In the genomic region with DNA sequence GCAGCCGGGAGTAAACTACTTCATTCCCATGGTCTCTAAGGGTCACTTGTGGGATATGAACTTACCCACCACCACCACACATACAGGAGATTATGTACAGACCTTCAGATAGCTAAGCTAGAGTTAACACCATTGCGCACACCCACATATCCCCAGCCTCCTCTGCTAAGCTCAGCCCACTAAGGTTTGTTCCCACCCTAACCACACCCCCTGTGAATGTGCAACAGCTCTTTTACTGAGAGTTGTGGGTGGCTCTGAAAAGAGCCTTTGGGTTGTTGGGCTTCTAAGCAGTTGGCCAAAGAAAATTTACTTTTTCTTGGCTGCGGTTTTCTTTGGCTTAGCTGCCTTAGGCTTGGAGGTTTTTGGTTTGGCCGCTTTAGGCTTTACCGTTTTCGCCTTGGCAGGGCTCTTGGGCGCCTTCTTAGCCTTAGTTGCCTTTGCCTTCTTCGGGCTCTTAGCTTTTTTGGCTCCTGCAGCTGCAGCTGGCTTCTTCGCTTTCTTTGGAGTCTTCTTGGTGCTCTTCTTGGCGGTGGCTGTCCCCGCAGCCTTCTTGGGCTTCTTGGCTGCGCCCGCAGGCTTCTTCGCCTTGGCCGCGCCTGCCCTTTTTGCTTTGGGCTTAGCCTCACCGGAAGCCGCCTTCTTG, we compare ENCODE assay signal across 8 mouse cellular contexts. TPM values are rescaled to one million over a fixed set of nuclear protein-coding genes. Genes with fewer than 3 reads are reported as not detected.
A peak's percentile ranks its signal among the peaks of the same experiment; 100 is the strongest.
DNase-seq lines count a peak whose midpoint lies in the region; ATAC-seq and TF ChIP-seq lines count a peak whose summit lies in the region.

No protein-coding gene starts in this region.

- H3K9ac ChIP-seq in heart, embryonic 12.5 days, result peak overlapping the region; percentile 96
- peak overlapping the region; percentile 97 for H3K9ac ChIP-seq in liver, embryonic 12.5 days
- peak overlapping the region; percentile 75 for H3K9ac ChIP-seq in stomach, embryonic 14.5 days (replicated peaks; ENCODE audit: low read depth, low read length)

- ATAC-seq in erythroid progenitor cell, adult 5-6 weeks (replicated peaks; ENCODE audit: low FRiP score, poor library complexity, severe bottlenecking), result peak; percentile 75
- ATAC-seq in heart, embryonic 12.5 days (ENCODE audit: insufficient number of reproducible peaks, low FRiP score), result peak; percentile 86
- ATAC-seq in liver, embryonic 12.5 days, result peak; percentile 84
- ATAC-seq in stomach, embryonic 14.5 days (ENCODE audit: insufficient number of reproducible peaks, insufficient read depth, low FRiP score, low read depth), result peak; percentile 83

- peak overlapping the region; percentile 79 for H3ac ChIP-seq in C2C12 (ENCODE audit: control insufficient read depth, insufficient read length, low read depth)

- H3K79me2 ChIP-seq in C2C12 (ENCODE audit: control insufficient read depth, insufficient read depth), result peaks cover 4% of the 10 kb centered on the region

- peaks cover 1% of the 10 kb centered on the region; the same call in 1 of the 2 replicates for H3K4me1 ChIP-seq in bone marrow, adult 2 months (ENCODE audit: control insufficient read depth, insufficient read depth, low read length)
- peaks cover 12% of the 10 kb centered on the region for H3K4me1 ChIP-seq in heart, embryonic 12.5 days (replicated peaks)
- H3K4me1 ChIP-seq in liver, embryonic 12.5 days, result peaks cover 28% of the 10 kb centered on the region
- H3K4me1 ChIP-seq in stomach, embryonic 14.5 days (ENCODE audit: control insufficient read depth, insufficient read depth, low read length), result 0 out of 2 replicates have a peak, but pooled peaks cover 6% of the 10 kb centered on the region

- no peak for TF ChIP-seq CTCF in C2C12 (IDR thresholded peaks at IDR 0.05; ENCODE audit: control insufficient read depth, insufficient read depth, insufficient read length)
- TF ChIP-seq CTCF in bone marrow, adult 2 months (IDR thresholded peaks at IDR 0.05; ENCODE audit: control insufficient read depth, insufficient read depth, low read length), result no peak

- peak; percentile 76 for DNase-seq in kidney, postnatal 10 days
- DNase-seq in naive thymus-derived CD4-positive, alpha-beta T cell, adult 2 months (ENCODE audit: low read depth), result peak; percentile 90

- peak overlapping the region; percentile 65 for H3K4me3 ChIP-seq in C2C12 (ENCODE audit: insufficient read depth, poor library complexity, severe bottlenecking)
- H3K4me3 ChIP-seq in bone marrow, adult 2 months (replicated peaks; ENCODE audit: control insufficient read depth, low read depth, low read length), result peak overlapping the region; percentile 76
- peak overlapping the region; percentile 74 for H3K4me3 ChIP-seq in heart, embryonic 12.5 days
- peak overlapping the region; percentile 72 for H3K4me3 ChIP-seq in liver, embryonic 12.5 days
- H3K4me3 ChIP-seq in stomach, embryonic 14.5 days (ENCODE audit: low read depth, low read length), result peak overlapping the region; percentile 57

- peak overlapping the region; percentile 98 for H3K4me2 ChIP-seq in heart, embryonic 12.5 days
- peak overlapping the region; percentile 90 for H3K4me2 ChIP-seq in liver, embryonic 12.5 days
- peak overlapping the region; percentile 74 for H3K4me2 ChIP-seq in stomach, embryonic 14.5 days (replicated peaks; ENCODE audit: low read depth, low read length)

- H3K27me3 ChIP-seq in C2C12 (ENCODE audit: control insufficient read depth, insufficient read depth, insufficient read length), result no peaks in the 10 kb centered on the region
- H3K27me3 ChIP-seq in heart, embryonic 12.5 days (replicated peaks), result no peaks in the 10 kb centered on the region
- H3K27me3 ChIP-seq in liver, embryonic 12.5 days (replicated peaks), result peaks cover 8% of the 10 kb centered on the region; the same call in 1 of the 2 replicates
- no peaks in the 10 kb centered on the region for H3K27me3 ChIP-seq in stomach, embryonic 14.5 days (ENCODE audit: control insufficient read depth, insufficient read depth, low read length)

- H3K27ac ChIP-seq in bone marrow, adult 2 months (ENCODE audit: control insufficient read depth, insufficient read depth, low read depth, low read length, poor library complexity), result peak overlapping the region; percentile 99
- H3K27ac ChIP-seq in heart, embryonic 12.5 days (ENCODE audit: poor library complexity, severe bottlenecking), result peak overlapping the region; percentile 98
- peak overlapping the region; percentile 100 for H3K27ac ChIP-seq in liver, embryonic 12.5 days
- peak overlapping the region; percentile 97 for H3K27ac ChIP-seq in stomach, embryonic 14.5 days (ENCODE audit: low read length)

- H3K36me3 ChIP-seq in C2C12 (ENCODE audit: control insufficient read depth, insufficient read depth), result no peaks in the 10 kb centered on the region
- no peaks in the 10 kb centered on the region for H3K36me3 ChIP-seq in heart, embryonic 12.5 days
- H3K36me3 ChIP-seq in liver, embryonic 12.5 days, result no peaks in the 10 kb centered on the region
- H3K36me3 ChIP-seq in stomach, embryonic 14.5 days (ENCODE audit: control insufficient read depth, insufficient read depth, low read length), result no peaks in the 10 kb centered on the region

- under 1% methylated on average over 18 of the region's 18 CpGs for WGBS in bone marrow, adult 2 months
- under 1% methylated on average over 18 of the region's 18 CpGs for WGBS in heart, embryonic 12.5 days
- WGBS in liver, embryonic 12.5 days (ENCODE audit: insufficient replicate concordance), result under 1% methylated on average over 18 of the region's 18 CpGs
- WGBS in stomach, embryonic 14.5 days, result under 1% methylated on average over 18 of the region's 18 CpGs

- H3K79me3 ChIP-seq in C2C12 (ENCODE audit: low read depth), result no peaks in the 10 kb centered on the region

- H3K9me3 ChIP-seq in heart, embryonic 12.5 days (replicated peaks), result no peaks in the 10 kb centered on the region
- H3K9me3 ChIP-seq in liver, embryonic 12.5 days (replicated peaks), result no peaks in the 10 kb centered on the region
- H3K9me3 ChIP-seq in stomach, embryonic 14.5 days (ENCODE audit: control insufficient read depth, low read depth, low read length), result no peaks in the 10 kb centered on the region

- peak; percentile 78 for TF ChIP-seq POLR2A in bone marrow, adult 2 months (IDR thresholded peaks at IDR 0.05; ENCODE audit: borderline replicate concordance, control insufficient read depth, low read depth, low read length)

RNA-seq across cellular contexts. Expression of a gene that starts 0.7 kb away (rescaled TPM):
- 1.2 TPM for polyA plus RNA-seq in C2C12 (2012; fragmentation: generic; extraction: Trizol)
- polyA plus RNA-seq in bone marrow, adult 2 months (2011; ENCODE audit: insufficient read depth, insufficient read length, low replicate concordance, missing spikeins), result 27.6 and 54.3 TPM in 2 replicates
- 1,339 and 1,610 TPM in 2 replicates for total RNA-seq in erythroid progenitor cell, adult 5-6 weeks (2015; ENCODE audit: low replicate concordance)
- 1,649 and 1,886 TPM in 2 replicates for total RNA-seq in erythroid progenitor cell, adult 5-6 weeks (2017; ENCODE audit: low replicate concordance)
- polyA plus RNA-seq in heart, embryonic 12.5 days (2016; fragmentation: Nextera tagmentation; extraction: Ambion mirVana), result 10.6 and 11.6 TPM in 2 replicates
- polyA plus RNA-seq in liver, embryonic 12.5 days (2016; fragmentation: Nextera tagmentation; extraction: Ambion mirVana), result 26.5 and 27.9 TPM in 2 replicates
- polyA plus RNA-seq in stomach, embryonic 14.5 days (2014; fragmentation: Nextera tagmentation; extraction: Ambion mirVana), result 17.5 and 18.7 TPM in 2 replicates

RNA-seq across cellular contexts. Expression of a gene that starts 0.7 kb away (rescaled TPM):
- polyA plus RNA-seq in C2C12 (2012; fragmentation: generic; extraction: Trizol), result 0.98 TPM
- polyA plus RNA-seq in bone marrow, adult 2 months (2011; ENCODE audit: insufficient read depth, insufficient read length, low replicate concordance, missing spikeins), result 9.2 and 11.8 TPM in 2 replicates
- 39.8 and 50.1 TPM in 2 replicates for total RNA-seq in erythroid progenitor cell, adult 5-6 weeks (2015; ENCODE audit: low replicate concordance)
- 202 and 281 TPM in 2 replicates for total RNA-seq in erythroid progenitor cell, adult 5-6 weeks (2017; ENCODE audit: low replicate concordance)
- 1.2 and 2.0 TPM in 2 replicates for polyA plus RNA-seq in heart, embryonic 12.5 days (2016; fragmentation: Nextera tagmentation; extraction: Ambion mirVana)
- polyA plus RNA-seq in liver, embryonic 12.5 days (2016; fragmentation: Nextera tagmentation; extraction: Ambion mirVana), result 2.1 and 2.2 TPM in 2 replicates
- 2.7 and 2.8 TPM in 2 replicates for polyA plus RNA-seq in stomach, embryonic 14.5 days (2014; fragmentation: Nextera tagmentation; extraction: Ambion mirVana)

RNA-seq across cellular contexts. Expression of a gene that starts 40.3 kb away (rescaled TPM):
- 2.8 TPM for polyA plus RNA-seq in C2C12 (2012; fragmentation: generic; extraction: Trizol)
- polyA plus RNA-seq in bone marrow, adult 2 months (2011; ENCODE audit: insufficient read depth, insufficient read length, low replicate concordance, missing spikeins), result 50.4 and 64.8 TPM in 2 replicates
- 1,614 and 1,995 TPM in 2 replicates for total RNA-seq in erythroid progenitor cell, adult 5-6 weeks (2015; ENCODE audit: low replicate concordance)
- total RNA-seq in erythroid progenitor cell, adult 5-6 weeks (2017; ENCODE audit: low replicate concordance), result 2,133 and 2,242 TPM in 2 replicates
- polyA plus RNA-seq in heart, embryonic 12.5 days (2016; fragmentation: Nextera tagmentation; extraction: Ambion mirVana), result 43.5 and 46.9 TPM in 2 replicates
- 128 and 134 TPM in 2 replicates for polyA plus RNA-seq in liver, embryonic 12.5 days (2016; fragmentation: Nextera tagmentation; extraction: Ambion mirVana)
- polyA plus RNA-seq in stomach, embryonic 14.5 days (2014; fragmentation: Nextera tagmentation; extraction: Ambion mirVana), result 99.6 and 119 TPM in 2 replicates

RNA-seq across cellular contexts. Expression of a gene that starts 46.1 kb away (rescaled TPM):
- polyA plus RNA-seq in C2C12 (2012; fragmentation: generic; extraction: Trizol), result 1.9 TPM
- polyA plus RNA-seq in bone marrow, adult 2 months (2011; ENCODE audit: insufficient read depth, insufficient read length, low replicate concordance, missing spikeins), result 7.1 and 11.3 TPM in 2 replicates
- 379 and 393 TPM in 2 replicates for total RNA-seq in erythroid progenitor cell, adult 5-6 weeks (2015; ENCODE audit: low replicate concordance)
- 236 and 363 TPM in 2 replicates for total RNA-seq in erythroid progenitor cell, adult 5-6 weeks (2017; ENCODE audit: low replicate concordance)
- polyA plus RNA-seq in heart, embryonic 12.5 days (2016; fragmentation: Nextera tagmentation; extraction: Ambion mirVana), result 1.4 and 1.6 TPM in 2 replicates
- polyA plus RNA-seq in liver, embryonic 12.5 days (2016; fragmentation: Nextera tagmentation; extraction: Ambion mirVana), result 5.3 and 6.2 TPM in 2 replicates
- polyA plus RNA-seq in stomach, embryonic 14.5 days (2014; fragmentation: Nextera tagmentation; extraction: Ambion mirVana), result 11.2 and 16.2 TPM in 2 replicates

RNA-seq across cellular contexts. Expression of a gene that starts 47.5 kb away (rescaled TPM):
- 0.73 TPM for polyA plus RNA-seq in C2C12 (2012; fragmentation: generic; extraction: Trizol)
- 2.6 and 4.3 TPM in 2 replicates for polyA plus RNA-seq in bone marrow, adult 2 months (2011; ENCODE audit: insufficient read depth, insufficient read length, low replicate concordance, missing spikeins)
- 9.0 and 15.1 TPM in 2 replicates for total RNA-seq in erythroid progenitor cell, adult 5-6 weeks (2015; ENCODE audit: low replicate concordance)
- total RNA-seq in erythroid progenitor cell, adult 5-6 weeks (2017; ENCODE audit: low replicate concordance), result 2,771 and 6,356 TPM in 2 replicates
- polyA plus RNA-seq in heart, embryonic 12.5 days (2016; fragmentation: Nextera tagmentation; extraction: Ambion mirVana), result 1.1 and 2.3 TPM in 2 replicates
- 1.2 and 3.1 TPM in 2 replicates for polyA plus RNA-seq in liver, embryonic 12.5 days (2016; fragmentation: Nextera tagmentation; extraction: Ambion mirVana)
- 4.1 and 6.2 TPM in 2 replicates for polyA plus RNA-seq in stomach, embryonic 14.5 days (2014; fragmentation: Nextera tagmentation; extraction: Ambion mirVana)

Comparison
In these comparisons a context has a peak if more than half of its experiments do, and no peak if none do; other contexts are left out.
1. Peak in every context shown above with its lines: DNase-seq, ATAC-seq, H3K4me3 ChIP-seq and H3K27ac ChIP-seq.
2. RNA of a gene that starts 40.3 kb away (polyA plus RNA-seq): 128 to 134 TPM in liver, embryonic 12.5 days, 99.6 to 119 TPM in stomach, embryonic 14.5 days, 50.4 to 64.8 TPM in bone marrow, adult 2 months and 43.5 to 46.9 TPM in heart, embryonic 12.5 days; 2.8 TPM in C2C12 (single experiment); every median in the first group is over 10 times any median in the second.